Mouse (Mus musculus) midbrain, embryonic 11.5 days (tissue): ENCODE data around the gene Zfp609. TPM values are rescaled to one million over a fixed set of nuclear protein-coding genes. Genes with fewer than 3 reads are reported as not detected.

Source experiments
- ATAC-seq: fragments of 200-750 bp; cut with Nextera tagmentation; 2 replicates; pipeline ENCODE4 v1.8.0; 2017; ENCODE audit warnings: moderate TSS enrichment, moderate library complexity; ENCODE audit not compliant: low FRiP score
- DNase-seq: peaks from one replicate; pipeline ENCODE4 v3.0.0; 2015; ENCODE audit warnings: low spot score; ENCODE audit errors: missing footprints
- H3K27ac ChIP-seq: fragments of 300-500 bp; sonication (generic); 2 replicates; pipeline ENCODE4 v1.5.1; 2014; ENCODE audit warnings: low read depth, low read length
- H3K27me3 ChIP-seq: fragments of 300-500 bp; sonication (generic); 2 replicates; pipeline ENCODE4 v1.6.1; 2014; ENCODE audit warnings: mild to moderate bottlenecking, low read length, moderate library complexity, mixed read lengths; ENCODE audit not compliant: control insufficient read depth, insufficient read depth
- H3K36me3 ChIP-seq: fragments of 300-500 bp; sonication (generic); 2 replicates; pipeline ENCODE4 v1.6.1; 2014; ENCODE audit warnings: mild to moderate bottlenecking, low read length, moderate library complexity, mixed read lengths; ENCODE audit not compliant: control insufficient read depth, insufficient read depth
- H3K4me1 ChIP-seq: fragments of 300-500 bp; sonication (generic); 2 replicates; pipeline ENCODE4 v1.6.1; 2014; ENCODE audit warnings: low read length; ENCODE audit not compliant: control insufficient read depth, insufficient read depth
- H3K4me2 ChIP-seq: fragments of 300-500 bp; sonication (generic); 2 replicates; pipeline ENCODE4 v1.6.1; 2014; ENCODE audit warnings: mild to moderate bottlenecking, moderate library complexity
- H3K4me3 ChIP-seq: fragments of 300-500 bp; sonication (generic); 2 replicates; pipeline ENCODE4 v1.5.1; 2014; ENCODE audit warnings: low read depth, low read length
- H3K9ac ChIP-seq: fragments of 300-500 bp; sonication (generic); 2 replicates; pipeline ENCODE4 v1.6.1; 2014; ENCODE audit warnings: low read length
- H3K9me3 ChIP-seq: fragments of 300-500 bp; sonication (generic); 2 replicates; pipeline ENCODE4 v1.6.1; 2016; ENCODE audit warnings: low read length; ENCODE audit not compliant: control insufficient read depth
- WGBS: fragments of 180-500 bp; shearing (Covaris S2); extraction: QIAGEN DNeasy Blood & Tissue Kit; methylation state at CpG from one replicate; pipeline ENCODE4 v1.1.7; 2014; 5-methylcytosine and 5-hydroxymethylcytosine counted together
- polyA plus RNA-seq: library from polyadenylated mRNA; unstranded; fragments of >200 nt; fragmentation: Nextera tagmentation; extraction: Ambion mirVana; gene quantifications from 2 replicates; pipeline ENCODE4 v1.2.1, GENCODE M21; 2014

The Zfp609 gene
- polyA plus RNA-seq, 1 experiment from 2014 or later, result 7.4 TPM

DNA sequence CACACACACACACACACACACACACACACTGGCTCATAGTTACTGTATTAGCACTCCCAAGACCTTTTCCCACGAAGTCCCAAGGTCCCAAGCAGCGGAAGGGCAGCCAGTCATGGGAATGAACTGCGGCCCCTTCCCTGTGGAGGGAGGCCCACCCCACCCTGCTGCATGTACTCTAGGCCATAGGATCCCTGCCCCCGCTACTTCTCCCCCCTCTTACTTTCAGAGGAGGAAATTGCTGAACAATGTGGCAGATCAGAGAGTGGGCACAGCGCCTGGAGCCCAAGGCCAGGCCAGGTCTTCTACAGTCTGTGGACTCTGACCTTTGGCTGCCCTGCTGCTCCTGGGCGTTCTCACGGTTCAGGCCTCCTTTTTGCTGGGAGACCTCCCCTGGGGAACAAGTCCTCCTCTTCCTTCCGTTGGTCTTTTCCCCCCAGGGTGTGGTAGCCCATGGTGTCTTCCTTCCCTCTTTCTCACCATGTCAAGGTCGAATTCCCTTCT, 155.9 kb downstream of the Zfp609 start:
- DNase-seq (no peak), ATAC-seq (no peak)
- 63% methylated on average over 9 of the region's 9 CpGs for WGBS
- no peaks in the 10 kb centered on the region for H3K9me3 ChIP-seq
- no peaks in the 10 kb centered on the region for H3K27me3 ChIP-seq
- no peak overlapping the region for H3K4me2 ChIP-seq
- no peak overlapping the region for H3K9ac ChIP-seq
- H3K4me3 ChIP-seq, result no peak overlapping the region
- no peaks in the 10 kb centered on the region for H3K4me1 ChIP-seq
- no peak overlapping the region for H3K27ac ChIP-seq
- H3K36me3 ChIP-seq, result no peaks in the 10 kb centered on the region

DNA sequence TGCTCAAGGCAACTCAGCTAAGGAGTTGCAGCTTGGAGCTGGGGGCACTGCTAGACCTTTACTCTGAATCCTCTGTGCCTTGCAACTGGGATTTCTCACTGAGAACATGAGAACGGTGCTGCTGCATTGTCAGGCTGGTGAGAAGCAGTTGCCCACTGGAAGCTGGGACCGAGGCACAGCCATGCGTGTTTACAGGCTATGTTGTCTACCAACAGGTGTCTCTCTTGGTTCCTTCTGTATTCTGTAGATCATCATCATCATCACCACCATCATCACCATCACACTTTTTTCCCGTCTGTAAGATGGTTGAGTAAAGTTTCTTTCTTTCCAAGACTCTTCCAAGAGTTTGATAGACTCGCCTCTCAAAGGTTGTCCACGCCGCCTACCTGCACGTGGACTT, 159.7 kb downstream of the Zfp609 start, which contains the start of gene Oaz2:
TSS of gene Oaz2 (plus strand) at position 301 of the 400 bp plus-strand sequence.
- H3K27me3 ChIP-seq, result no peaks in the 10 kb centered on the region
- 95% methylated on average over 8 of the region's 8 CpGs for WGBS

DNA sequence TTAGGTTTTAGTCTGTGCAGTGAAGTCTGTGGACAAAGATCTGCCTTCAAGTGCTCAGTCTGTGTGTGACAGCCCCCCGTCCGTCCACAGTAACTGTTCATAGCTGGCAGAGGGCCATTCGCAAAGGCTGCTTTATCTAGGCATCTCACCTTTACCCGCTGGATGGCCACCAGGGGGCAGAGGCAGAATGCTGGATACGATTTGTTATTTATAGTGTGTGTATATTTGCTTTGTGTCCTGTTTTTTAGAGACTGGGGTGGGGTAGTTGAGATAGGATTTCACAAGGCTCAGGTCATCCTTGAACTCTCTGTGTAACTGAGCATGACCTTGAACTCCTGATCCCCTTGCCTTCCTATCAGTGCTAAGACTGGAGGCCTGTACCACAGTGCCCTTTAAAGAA, 161.3 kb downstream of the Zfp609 start:
- DNase-seq, result peak; percentile 90
- Histone ChIP-seq H3K27me3 (no peaks in the 10 kb centered on the region), H3K4me3 (no peak overlapping the region), H3K9ac (no peak overlapping the region), H3K27ac (no peak overlapping the region), H3K4me1 (no peaks in the 10 kb centered on the region), H3K36me3 (no peaks in the 10 kb centered on the region), H3K9me3 (no peaks in the 10 kb centered on the region), H3K4me2 (no peak overlapping the region)
- ATAC-seq, result no peak
- 31% methylated on average over 5 of the region's 5 CpGs for WGBS

More for the DNA sequence above, 159.7 kb downstream of the Zfp609 start, which contains the start of gene Oaz2:
- H3K4me1 ChIP-seq, result no peaks in the 10 kb centered on the region
- no peak for ATAC-seq
- no peak for DNase-seq
- H3K27ac ChIP-seq, result no peak within 1 kb of the TSS
- H3K4me3 ChIP-seq, result no peak within 1 kb of the TSS
- H3K9me3 ChIP-seq, result no peaks in the 10 kb centered on the region
- H3K36me3 ChIP-seq, result no peaks in the 10 kb centered on the region
- no peak within 1 kb of the TSS for H3K9ac ChIP-seq
- H3K4me2 ChIP-seq, result no peak within 1 kb of the TSS

DNA sequence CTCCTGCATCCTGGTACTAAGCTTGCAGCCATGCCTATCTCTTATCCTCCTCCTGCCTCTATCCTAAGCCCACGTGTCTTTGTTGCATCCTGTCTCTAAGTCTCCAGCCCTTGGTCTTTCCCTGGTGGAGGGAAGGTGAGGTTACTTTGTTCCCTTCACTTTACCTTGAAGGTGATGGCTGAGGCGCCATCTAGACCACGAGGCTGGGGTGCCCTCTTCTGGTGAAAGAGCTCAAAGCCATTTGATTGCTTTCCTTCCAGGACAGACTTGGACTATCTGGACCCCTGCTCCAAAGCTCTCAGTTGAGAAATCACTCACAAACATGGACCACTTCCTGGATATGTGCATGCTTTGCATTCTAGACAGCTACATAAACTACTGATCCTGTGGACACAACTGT, 163.2 kb downstream of the Zfp609 start:
- no peaks in the 10 kb centered on the region for H3K36me3 ChIP-seq
- no peak overlapping the region for H3K27ac ChIP-seq
- ATAC-seq, result no peak
- 3% methylated on average over 3 of the region's 3 CpGs for WGBS
- H3K4me1 ChIP-seq, result no peaks in the 10 kb centered on the region
- H3K9ac ChIP-seq, result no peak overlapping the region
- H3K4me3 ChIP-seq, result no peak overlapping the region
- no peaks in the 10 kb centered on the region for H3K27me3 ChIP-seq
- DNase-seq, result peak; percentile 87
- no peaks in the 10 kb centered on the region for H3K9me3 ChIP-seq
- H3K4me2 ChIP-seq, result no peak overlapping the region

DNA sequence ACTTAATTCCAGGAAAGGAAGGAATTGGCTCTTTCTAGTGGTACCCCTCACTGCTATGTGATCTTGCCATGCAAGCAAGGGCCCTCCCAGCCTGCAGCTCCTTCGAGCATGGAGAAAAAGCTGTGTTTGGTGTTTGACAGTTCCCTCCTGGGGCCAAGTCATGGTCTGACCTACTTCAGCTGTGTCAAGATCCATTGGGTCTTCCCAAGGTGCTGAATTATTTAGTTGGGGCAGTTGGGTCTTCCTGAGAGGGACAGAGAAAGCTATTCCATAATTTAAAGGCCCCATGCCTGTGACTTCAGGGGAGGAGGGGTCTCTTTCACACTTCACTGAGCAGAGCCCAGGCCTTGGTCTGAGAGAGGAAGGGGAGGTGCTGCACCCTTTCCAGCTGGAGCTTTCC, 165.9 kb downstream of the Zfp609 start:
- Histone ChIP-seq H3K27ac (no peak overlapping the region), H3K36me3 (no peaks in the 10 kb centered on the region), H3K9ac (no peak overlapping the region), H3K4me3 (no peak overlapping the region), H3K4me1 (no peaks in the 10 kb centered on the region), H3K4me2 (no peak overlapping the region), H3K27me3 (no peaks in the 10 kb centered on the region), H3K9me3 (no peaks in the 10 kb centered on the region)
- ATAC-seq (no peak), DNase-seq (no peak)
- 35% methylated on average over 1 of the region's 1 CpGs for WGBS

DNA sequence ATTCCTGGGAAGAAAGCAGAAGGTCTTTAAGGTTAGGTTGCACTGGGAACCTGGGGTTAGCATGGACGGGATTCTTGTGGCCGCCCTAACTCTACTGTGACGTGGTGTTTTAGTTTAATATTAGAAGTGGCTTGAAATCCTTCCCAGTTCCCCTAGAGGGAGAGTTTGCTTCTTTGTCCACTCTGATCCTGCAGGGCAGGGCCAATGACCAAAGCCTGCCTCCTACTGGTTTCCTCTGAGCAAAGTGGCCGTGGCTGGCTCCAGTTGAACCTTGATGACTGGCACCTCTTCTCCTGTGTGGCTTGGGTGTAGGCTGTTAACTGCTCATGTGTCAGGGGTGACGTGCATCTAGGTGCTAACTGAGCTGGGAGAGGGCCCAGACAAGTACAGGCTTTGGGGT, 166.3 kb downstream of the Zfp609 start:
- H3K4me2 ChIP-seq, result no peak overlapping the region
- WGBS, result 55% methylated on average over 5 of the region's 5 CpGs
- no peaks in the 10 kb centered on the region for H3K27me3 ChIP-seq
- H3K36me3 ChIP-seq, result no peaks in the 10 kb centered on the region
- H3K27ac ChIP-seq, result no peak overlapping the region
- ATAC-seq (no peak), DNase-seq (no peak)
- H3K4me1 ChIP-seq, result no peaks in the 10 kb centered on the region
- no peaks in the 10 kb centered on the region for H3K9me3 ChIP-seq
- no peak overlapping the region for H3K9ac ChIP-seq
- no peak overlapping the region for H3K4me3 ChIP-seq

DNA sequence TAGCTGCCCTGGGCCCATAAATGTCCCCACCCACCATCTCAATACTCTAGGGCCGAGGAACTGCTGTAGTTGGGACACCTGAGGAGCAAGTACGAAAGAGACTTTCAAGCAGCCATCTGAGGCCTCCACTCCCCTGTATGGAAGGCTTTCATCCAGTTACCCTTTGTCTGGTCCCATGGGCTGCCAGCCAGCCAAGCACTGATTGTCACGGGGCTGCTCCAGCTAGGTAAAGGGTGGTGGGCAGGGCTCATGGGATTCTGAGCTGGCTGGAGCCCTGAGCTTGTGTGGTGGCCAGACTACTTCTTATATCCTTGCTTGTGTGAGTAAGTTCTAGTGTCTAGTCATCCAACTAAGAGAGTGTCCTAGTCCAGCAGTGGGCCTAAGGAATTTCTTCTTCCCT, 170.1 kb downstream of the Zfp609 start:
- ATAC-seq, result no peak
- H3K4me1 ChIP-seq, result no peaks in the 10 kb centered on the region

DNA sequence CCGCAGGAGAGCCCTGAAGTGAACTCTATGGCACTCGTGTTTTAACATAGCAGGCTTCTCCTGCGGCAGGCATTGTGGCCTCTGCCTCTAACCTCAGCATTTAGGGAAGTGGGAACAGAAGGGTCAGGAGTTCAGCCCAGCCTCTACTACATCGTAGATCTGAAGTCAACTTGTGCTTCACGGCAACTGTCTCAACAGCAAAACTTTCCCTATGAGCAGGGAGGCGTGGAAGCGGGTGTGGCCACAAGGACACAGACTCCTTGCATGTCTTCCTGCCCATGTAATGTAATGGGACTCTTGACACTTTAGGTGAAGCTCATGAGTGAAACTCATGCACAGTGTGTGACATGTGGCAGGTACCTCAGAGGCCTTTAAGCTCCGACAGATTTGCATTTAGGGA, 171.8 kb downstream of the Zfp609 start:
- no peak for ATAC-seq
- no peak overlapping the region for H3K9ac ChIP-seq
- no peak overlapping the region for H3K4me2 ChIP-seq
- WGBS, result 90% methylated on average over 8 of the region's 8 CpGs
- DNase-seq, result no peak
- H3K9me3 ChIP-seq, result no peaks in the 10 kb centered on the region
- no peak overlapping the region for H3K4me3 ChIP-seq
- no peaks in the 10 kb centered on the region for H3K4me1 ChIP-seq
- no peaks in the 10 kb centered on the region for H3K27me3 ChIP-seq
- H3K36me3 ChIP-seq, result no peaks in the 10 kb centered on the region
- no peak overlapping the region for H3K27ac ChIP-seq

More for the DNA sequence above, 170.1 kb downstream of the Zfp609 start:
- Histone ChIP-seq H3K9me3 (no peaks in the 10 kb centered on the region), H3K4me2 (no peak overlapping the region), H3K9ac (no peak overlapping the region), H3K27me3 (no peaks in the 10 kb centered on the region), H3K4me3 (no peak overlapping the region), H3K27ac (no peak overlapping the region), H3K36me3 (no peaks in the 10 kb centered on the region)
- DNase-seq, result no peak
- 80% methylated on average over 3 of the region's 3 CpGs for WGBS

DNA sequence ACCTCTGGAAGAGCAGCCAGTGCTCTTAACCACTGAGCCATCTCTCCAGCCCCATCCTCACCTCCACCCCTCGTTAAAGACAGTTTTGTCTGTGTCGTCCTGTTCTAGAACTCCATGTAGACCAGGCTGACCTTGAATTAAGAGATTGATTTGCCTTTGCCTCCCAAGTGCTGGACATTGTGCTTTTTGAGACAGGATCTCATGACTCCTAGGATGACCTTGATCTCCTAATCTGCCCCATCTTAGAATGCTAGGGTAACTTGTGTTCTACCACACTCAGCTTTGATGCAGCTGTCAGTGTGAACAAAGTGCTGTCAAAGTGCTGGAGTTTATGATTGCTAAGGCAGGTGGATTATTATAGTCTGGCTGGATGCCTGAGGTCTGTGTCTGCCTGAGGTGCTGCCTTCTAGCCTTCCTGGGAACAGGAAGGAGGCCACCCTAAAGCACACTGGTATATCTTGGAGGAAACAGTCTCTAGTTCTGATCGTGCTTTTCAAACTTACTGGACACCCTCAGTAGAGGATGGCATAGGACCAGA, 172.6 kb downstream of the Zfp609 start:
- H3K36me3 ChIP-seq, result no peaks in the 10 kb centered on the region
- no peaks in the 10 kb centered on the region for H3K9me3 ChIP-seq
- H3K4me3 ChIP-seq, result no peak overlapping the region
- H3K27ac ChIP-seq, result no peak overlapping the region
- H3K27me3 ChIP-seq, result no peaks in the 10 kb centered on the region
- H3K4me2 ChIP-seq, result no peak overlapping the region
- no peak for DNase-seq
- no peak for ATAC-seq
- WGBS, result 89% methylated on average over 3 of the region's 3 CpGs
- H3K9ac ChIP-seq, result no peak overlapping the region
- H3K4me1 ChIP-seq, result no peaks in the 10 kb centered on the region
